Mouse (Mus musculus): ENCODE measurements around the gene Clec2e. TPM values are rescaled to one million over a fixed set of nuclear protein-coding genes. Genes with fewer than 3 reads are reported as not detected.

The Clec2e gene
- total and polyA plus RNA-seq, 2 experiments: 0.06 TPM; not detected in 1

DNA sequence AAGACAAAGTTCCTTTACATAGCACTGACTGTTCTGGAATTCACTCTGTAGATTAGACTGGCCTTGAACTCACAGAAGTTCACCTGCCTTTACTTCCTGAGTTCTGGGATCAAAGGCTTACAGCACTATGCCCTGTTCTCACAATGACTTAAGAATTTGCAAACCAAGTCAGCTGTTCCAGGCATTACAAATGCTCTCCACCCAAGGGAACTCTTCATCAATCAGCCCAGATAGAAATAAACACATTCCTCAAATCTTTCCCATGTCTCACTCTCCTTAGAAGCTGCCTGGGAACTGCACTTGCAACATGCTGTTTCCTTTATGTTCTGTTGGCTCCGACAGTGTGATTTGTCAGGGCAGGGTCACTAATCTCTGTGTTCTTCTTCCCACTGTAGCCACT lies 13.1 kb upstream of the Clec2e start:
- no peak overlapping the region for H3K9ac ChIP-seq (ENCODE audit: low read depth, low read length)
- H3K27ac ChIP-seq (replicated peaks; ENCODE audit: insufficient read depth, low read depth, low read length): peak overlapping the region; percentile 24; the same call in 1 of the 2 replicates

DNA sequence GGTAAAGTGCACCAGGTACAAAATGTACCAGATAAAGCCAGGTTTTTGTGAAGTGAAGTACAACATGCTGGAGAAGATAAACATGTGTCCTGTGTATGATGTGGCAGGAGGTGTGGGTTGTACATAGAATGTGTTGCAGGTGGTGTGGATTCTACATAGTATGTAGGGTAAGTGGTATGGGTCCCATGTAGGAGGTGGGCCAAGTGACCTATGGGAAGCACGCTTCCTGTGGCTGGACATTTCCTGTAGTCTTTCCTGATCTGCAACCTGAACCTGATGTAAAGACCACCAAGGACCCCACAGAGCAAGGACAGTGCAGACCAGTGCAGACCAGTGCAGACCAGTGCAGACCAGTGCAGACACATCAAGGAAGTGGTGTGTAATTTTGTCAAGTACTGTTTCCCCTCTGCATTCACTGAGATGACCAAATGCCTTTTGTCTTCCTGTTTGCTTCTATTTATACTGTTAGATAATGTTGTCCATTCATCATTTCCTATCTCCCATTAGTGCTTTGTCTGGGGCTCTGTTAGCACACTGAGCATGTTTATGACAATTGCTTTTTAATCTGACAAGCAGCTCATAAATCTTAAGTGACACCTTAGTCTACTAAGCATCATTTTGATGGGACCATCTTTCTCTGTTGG lies 12.4 kb upstream of the Clec2e start:
- H3K79me2 ChIP-seq (ENCODE audit: control insufficient read depth, insufficient read depth, low read length): no peaks in the 10 kb centered on the region
- 85% methylated on average over 1 of the region's 1 CpGs for WGBS
- TF ChIP-seq POLR2A (IDR thresholded peaks at IDR 0.05; ENCODE audit: extremely low read depth, insufficient read depth, low read length): no peak
- no peak for TF ChIP-seq CTCF (IDR thresholded peaks at IDR 0.05; ENCODE audit: low read depth, low read length)
- H3K36me3 ChIP-seq (ENCODE audit: control insufficient read depth, insufficient read depth, low read length): no peaks in the 10 kb centered on the region
- 0 out of 2 replicates have a peak, but pooled peaks cover 3% of the 10 kb centered on the region for H3K4me1 ChIP-seq (ENCODE audit: control insufficient read depth, insufficient read depth, low read length)
- H3K27me3 ChIP-seq (ENCODE audit: control insufficient read depth, insufficient read depth, low read length): no peaks in the 10 kb centered on the region
- peak overlapping the region; percentile 42; the same call in 1 of the 2 replicates for H3K27ac ChIP-seq (replicated peaks; ENCODE audit: insufficient read depth, low read depth, low read length)
- H3K4me3 ChIP-seq (ENCODE audit: insufficient read depth, low read depth, low read length): no peak overlapping the region
- DNase-seq (ENCODE audit: extremely low read depth, low read depth, low spot score): peak; percentile 18
- no peak overlapping the region for H3K9ac ChIP-seq (ENCODE audit: low read depth, low read length)

More for the DNA sequence above, 13.1 kb upstream of the Clec2e start:
- Histone ChIP-seq H3K27me3 (ENCODE audit: control insufficient read depth, insufficient read depth, low read length) (no peaks in the 10 kb centered on the region), H3K36me3 (ENCODE audit: control insufficient read depth, insufficient read depth, low read length) (no peaks in the 10 kb centered on the region), H3K4me3 (ENCODE audit: insufficient read depth, low read depth, low read length) (no peak overlapping the region), H3K4me1 (ENCODE audit: control insufficient read depth, insufficient read depth, low read length) (0 out of 2 replicates have a peak, but pooled peaks cover 3% of the 10 kb centered on the region), H3K79me2 (ENCODE audit: control insufficient read depth, insufficient read depth, low read length) (no peaks in the 10 kb centered on the region)
- WGBS: 63% methylated on average over 1 of the region's 1 CpGs
- TF ChIP-seq CTCF (IDR thresholded peaks at IDR 0.05; ENCODE audit: low read depth, low read length) (no peak), POLR2A (IDR thresholded peaks at IDR 0.05; ENCODE audit: extremely low read depth, insufficient read depth, low read length) (no peak)
- no peak for DNase-seq (ENCODE audit: extremely low read depth, low read depth, low spot score)

DNA sequence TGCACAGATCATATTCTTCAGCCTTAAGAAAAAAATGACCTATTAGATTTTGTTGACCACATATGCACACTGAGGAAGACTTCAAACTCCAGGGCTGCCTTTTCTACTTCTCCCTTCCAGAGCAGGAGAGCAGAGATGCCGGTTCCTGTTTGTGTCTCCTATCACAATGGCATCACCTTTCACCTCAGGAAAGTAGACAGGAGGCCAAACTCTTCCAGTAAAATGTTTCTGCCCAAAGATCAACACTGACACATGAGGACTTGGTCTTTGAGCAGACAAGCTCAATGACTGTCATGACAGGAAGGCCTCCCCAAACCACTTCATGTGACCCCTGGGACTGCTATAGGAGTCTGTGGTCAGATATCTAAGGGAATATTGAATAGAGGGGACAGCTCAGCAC lies 11.8 kb upstream of the Clec2e start:
- no peaks in the 10 kb centered on the region for H3K36me3 ChIP-seq (ENCODE audit: control insufficient read depth, insufficient read depth, low read length)
- peaks cover 3% of the 10 kb centered on the region; the same call in 1 of the 2 replicates for H3K4me1 ChIP-seq (ENCODE audit: control insufficient read depth, insufficient read depth, low read length)
- H3K9ac ChIP-seq (ENCODE audit: low read depth, low read length): no peak overlapping the region
- DNase-seq (ENCODE audit: extremely low read depth, low read depth, low spot score): peak; percentile 40
- no peak overlapping the region for H3K27ac ChIP-seq (replicated peaks; ENCODE audit: insufficient read depth, low read depth, low read length)
- TF ChIP-seq POLR2A (IDR thresholded peaks at IDR 0.05; ENCODE audit: extremely low read depth, insufficient read depth, low read length): no peak
- no peak for TF ChIP-seq CTCF (IDR thresholded peaks at IDR 0.05; ENCODE audit: low read depth, low read length)
- no peak overlapping the region for H3K4me3 ChIP-seq (ENCODE audit: insufficient read depth, low read depth, low read length)
- 14% methylated on average over 1 of the region's 1 CpGs for WGBS
- no peaks in the 10 kb centered on the region for H3K79me2 ChIP-seq (ENCODE audit: control insufficient read depth, insufficient read depth, low read length)
- no peaks in the 10 kb centered on the region for H3K27me3 ChIP-seq (ENCODE audit: control insufficient read depth, insufficient read depth, low read length)

DNA sequence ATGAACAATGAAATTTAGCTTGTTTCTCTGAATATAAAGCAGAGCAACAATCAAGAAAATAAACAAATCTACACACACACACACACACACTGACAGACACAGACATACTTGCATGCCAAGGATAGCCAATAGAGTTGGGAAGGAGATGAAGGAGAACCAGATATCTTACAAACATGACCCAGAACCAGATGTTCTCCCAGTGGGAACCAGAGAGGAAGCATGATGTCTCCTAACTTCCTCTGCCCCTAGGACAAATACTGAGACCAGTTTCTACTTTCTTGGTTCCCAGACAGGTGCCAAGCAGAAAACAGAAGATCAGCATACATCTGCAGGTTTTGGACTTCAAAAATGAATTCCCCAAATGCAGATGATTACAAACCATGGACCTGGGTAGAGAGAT lies 7.2 kb upstream of the Clec2e start:
- Histone ChIP-seq H3K27ac (replicated peaks; ENCODE audit: insufficient read depth, low read depth, low read length) (no peak overlapping the region), H3K79me2 (ENCODE audit: control insufficient read depth, insufficient read depth, low read length) (no peaks in the 10 kb centered on the region), H3K27me3 (ENCODE audit: control insufficient read depth, insufficient read depth, low read length) (no peaks in the 10 kb centered on the region), H3K9ac (ENCODE audit: low read depth, low read length) (no peak overlapping the region), H3K4me1 (ENCODE audit: control insufficient read depth, insufficient read depth, low read length) (peaks cover under 1% of the 10 kb centered on the region; the same call in 1 of the 2 replicates), H3K36me3 (ENCODE audit: control insufficient read depth, insufficient read depth, low read length) (no peaks in the 10 kb centered on the region), H3K4me3 (ENCODE audit: insufficient read depth, low read depth, low read length) (no peak overlapping the region)
- TF ChIP-seq POLR2A (IDR thresholded peaks at IDR 0.05; ENCODE audit: extremely low read depth, insufficient read depth, low read length) (no peak), CTCF (IDR thresholded peaks at IDR 0.05; ENCODE audit: low read depth, low read length) (no peak)
- DNase-seq (ENCODE audit: extremely low read depth, low read depth, low spot score): no peak

DNA sequence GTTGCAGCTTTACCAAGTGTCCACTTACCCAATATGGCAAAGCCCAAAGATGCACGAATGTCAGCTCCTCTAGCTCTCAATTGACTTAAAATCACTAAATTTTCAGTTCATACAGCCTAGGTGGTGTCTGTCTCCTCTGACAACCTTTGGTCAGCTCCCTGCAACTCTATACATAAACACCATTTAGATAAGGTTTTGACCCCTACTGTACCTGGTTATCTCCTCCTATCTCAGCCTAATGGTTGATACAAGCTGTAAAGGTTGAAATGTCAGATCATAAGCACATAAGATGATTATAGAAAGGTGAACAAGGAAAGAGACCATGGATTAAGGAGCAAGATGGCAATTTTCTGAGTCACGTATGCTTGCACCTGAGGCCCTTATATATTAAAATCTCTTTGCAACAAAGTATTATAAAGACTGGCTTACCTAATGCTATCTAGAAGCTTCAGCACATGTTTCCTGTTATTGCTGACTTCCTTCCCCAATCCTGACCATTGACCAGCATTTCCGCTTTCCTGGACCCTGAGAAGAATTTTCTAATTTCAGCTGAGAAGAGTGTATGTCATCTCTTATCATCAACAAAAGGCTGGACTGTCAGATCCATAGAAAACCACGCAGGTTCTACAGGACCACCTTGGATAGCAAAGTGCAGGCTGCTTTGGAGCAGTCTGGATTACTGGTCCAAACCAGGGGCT lies 2.3 kb upstream of the Clec2e start:
- Histone ChIP-seq H3K4me1 (ENCODE audit: control insufficient read depth, insufficient read depth, low read length) (peaks cover 3% of the 10 kb centered on the region), H3K4me3 (ENCODE audit: insufficient read depth, low read depth, low read length) (no peak overlapping the region), H3K36me3 (ENCODE audit: control insufficient read depth, insufficient read depth, low read length) (no peaks in the 10 kb centered on the region), H3K27ac (replicated peaks; ENCODE audit: insufficient read depth, low read depth, low read length) (peak overlapping the region; percentile 68), H3K9ac (ENCODE audit: low read depth, low read length) (no peak overlapping the region), H3K27me3 (ENCODE audit: control insufficient read depth, insufficient read depth, low read length) (no peaks in the 10 kb centered on the region), H3K79me2 (ENCODE audit: control insufficient read depth, insufficient read depth, low read length) (no peaks in the 10 kb centered on the region)
- DNase-seq (ENCODE audit: extremely low read depth, low read depth, low spot score): peak; percentile 17
- WGBS: 84% methylated on average over 4 of the region's 4 CpGs
- no peak for TF ChIP-seq CTCF (IDR thresholded peaks at IDR 0.05; ENCODE audit: low read depth, low read length)

DNA sequence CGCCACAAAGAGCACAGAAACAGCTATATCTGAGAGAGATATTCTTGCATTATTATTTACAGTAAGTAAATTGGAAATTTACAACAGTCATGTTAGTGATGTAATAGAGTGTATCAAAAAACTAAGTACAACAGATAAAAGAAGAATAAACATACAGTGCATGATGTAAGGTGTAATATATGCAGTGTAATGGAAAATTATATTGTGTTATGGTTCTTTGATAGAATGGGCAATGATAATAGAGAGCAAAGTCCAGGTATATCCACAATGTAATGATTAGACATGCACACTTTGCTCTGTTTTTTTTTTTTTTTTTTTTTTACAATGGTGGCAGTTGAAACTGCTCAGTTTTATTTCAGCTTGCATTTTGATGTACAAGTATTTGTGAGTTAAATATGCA lies 891 bp upstream of the Clec2e start:
- WGBS: 91% methylated on average over 1 of the region's 1 CpGs
- no peak for DNase-seq (ENCODE audit: extremely low read depth, low read depth, low spot score)
- H3K27ac ChIP-seq (replicated peaks; ENCODE audit: insufficient read depth, low read depth, low read length): no peak overlapping the region

More for the DNA sequence above, 891 bp upstream of the Clec2e start:
- Histone ChIP-seq H3K36me3 (ENCODE audit: control insufficient read depth, insufficient read depth, low read length) (no peaks in the 10 kb centered on the region), H3K4me1 (ENCODE audit: control insufficient read depth, insufficient read depth, low read length) (peaks cover 4% of the 10 kb centered on the region), H3K27me3 (ENCODE audit: control insufficient read depth, insufficient read depth, low read length) (no peaks in the 10 kb centered on the region), H3K79me2 (ENCODE audit: control insufficient read depth, insufficient read depth, low read length) (no peaks in the 10 kb centered on the region), H3K9ac (ENCODE audit: low read depth, low read length) (no peak overlapping the region), H3K4me3 (ENCODE audit: insufficient read depth, low read depth, low read length) (no peak overlapping the region)
- TF ChIP-seq POLR2A (IDR thresholded peaks at IDR 0.05; ENCODE audit: extremely low read depth, insufficient read depth, low read length) (no peak), CTCF (IDR thresholded peaks at IDR 0.05; ENCODE audit: low read depth, low read length) (no peak)

Measured in liver, adult 2 months (tissue).